Mouse (Mus musculus) E14TG2a.4 (cell line): ENCODE data around the gene Ifit1bl2.

Experiments
- H3K27me3 ChIP-seq: 2 replicates; pipeline ENCODE4 v1.6.1; 2014; ENCODE audit warnings: low read length, control low read depth; ENCODE audit not compliant: insufficient read depth
- H3K36me3 ChIP-seq: 2 replicates; pipeline ENCODE4 v1.6.1; 2014; ENCODE audit warnings: low read length, control low read depth; ENCODE audit not compliant: insufficient read depth
- H3K4me1 ChIP-seq: replicated peaks from 2 replicates; pipeline ENCODE4 v1.6.1; 2014; ENCODE audit warnings: low read depth, low read length, control low read depth
- H3K4me3 ChIP-seq: replicated peaks from 2 replicates; pipeline ENCODE4 v1.5.1; 2014; ENCODE audit warnings: mild to moderate bottlenecking, low read length
- H3K9me3 ChIP-seq: 2 replicates; pipeline ENCODE4 v1.6.1; 2014; ENCODE audit warnings: low read length, control low read depth
- CTCF ChIP-seq: conservative IDR thresholded peaks from 2 replicates; pipeline ENCODE4 v1.5.1; 2014; ENCODE audit warnings: low read length
- NANOG ChIP-seq: IDR thresholded peaks from 2 replicates; pipeline ENCODE4 v1.6.1; 2014; ENCODE audit warnings: borderline replicate concordance, low read length, mixed read lengths
- POU5F1 ChIP-seq: IDR thresholded peaks from 2 replicates; pipeline ENCODE4 v1.6.1; 2014; ENCODE audit warnings: low read length, borderline replicate concordance

The Ifit1bl2 gene

GRCm38 (mm10) chr19:34573650-34574049 lies 66.9 kb downstream of the Ifit1bl2 start:
- Histone ChIP-seq H3K36me3 (no peaks in the 10 kb centered on the region), H3K4me1 (no peaks in the 10 kb centered on the region), H3K27me3 (no peaks in the 10 kb centered on the region), H3K9me3 (no peaks in the 10 kb centered on the region), H3K4me3 (no peak overlapping the region)
- TF ChIP-seq NANOG (no peak), POU5F1 (no peak), CTCF (no peak)

- Histone ChIP-seq H3K4me1 (no peaks in the 10 kb centered on the region), H3K27me3 (no peaks in the 10 kb centered on the region), H3K9me3 (no peaks in the 10 kb centered on the region), H3K36me3 (no peaks in the 10 kb centered on the region), H3K4me3 (no peak overlapping the region)
- no peak for TF ChIP-seq POU5F1
- no peak for TF ChIP-seq NANOG
- TF ChIP-seq CTCF = no peak
Measured at GRCm38 (mm10) chr19:34571080-34571479, 69.5 kb downstream of the Ifit1bl2 start.

GRCm38 (mm10) chr19:34569896-34570476 lies 70.6 kb downstream of the Ifit1bl2 start:
- Histone ChIP-seq H3K4me1 (no peaks in the 10 kb centered on the region), H3K9me3 (no peaks in the 10 kb centered on the region), H3K27me3 (no peaks in the 10 kb centered on the region), H3K4me3 (no peak overlapping the region), H3K36me3 (no peaks in the 10 kb centered on the region)
- no peak for TF ChIP-seq CTCF
- TF ChIP-seq POU5F1 = no peak

GRCm38 (mm10) chr19:34568988-34569895 lies 71.3 kb downstream of the Ifit1bl2 start:
- Histone ChIP-seq H3K9me3 (no peaks in the 10 kb centered on the region), H3K4me3 (no peak overlapping the region), H3K4me1 (no peaks in the 10 kb centered on the region), H3K27me3 (no peaks in the 10 kb centered on the region), H3K36me3 (no peaks in the 10 kb centered on the region)
- TF ChIP-seq NANOG = no peak
- TF ChIP-seq CTCF = no peak
- TF ChIP-seq POU5F1 = no peak
